ENCODE assay signal across 14 mouse cellular contexts in genomic region chr3:35222251-35222650, GRCm38 (mm10).
"Had no signal": no experiment of that assay in that cellular context is flagged by ENCODE, and none has a peak within 500 bp of the region (broad histone marks: within the 10 kb centered on the region; RNA-seq: fewer than 3 reads in every experiment).

No protein-coding gene starts in this region.

- H3K27ac ChIP-seq: layer of hippocampus, adult 2 months; limb, embryonic 10.5 days; liver, embryonic 15.5 days; midbrain, embryonic 12.5 days; neural tube, embryonic 13.5 days had no signal

- H3K27me3 ChIP-seq: liver, embryonic 15.5 days had no signal

- H3K4me1 ChIP-seq: liver, embryonic 15.5 days had no signal

- H3K9me3 ChIP-seq: limb, embryonic 10.5 days; liver, embryonic 15.5 days; midbrain, embryonic 12.5 days; neural tube, embryonic 13.5 days had no signal

- H3K4me3 ChIP-seq: layer of hippocampus, adult 2 months; limb, embryonic 10.5 days; liver, embryonic 15.5 days; midbrain, embryonic 12.5 days; neural tube, embryonic 13.5 days had no signal

- H3K4me2 ChIP-seq: liver, embryonic 11.5 days; liver, embryonic 15.5 days; midbrain, embryonic 12.5 days; neural tube, embryonic 13.5 days had no signal

- DNase-seq: kidney, postnatal 10 days; kidney, postnatal 4 days; lung, adult 2 months; lung, postnatal 36 days; retina, postnatal 1 day; right cerebral cortex, postnatal 25 days; thymus, postnatal 4 days had no signal

- H3K36me3 ChIP-seq: limb, embryonic 10.5 days; liver, embryonic 15.5 days; midbrain, embryonic 12.5 days; neural tube, embryonic 13.5 days had no signal

- ATAC-seq: lung, postnatal 0 days had no signal

- H3K9ac ChIP-seq: liver, embryonic 15.5 days; midbrain, embryonic 12.5 days; neural tube, embryonic 13.5 days had no signal
